Mouse (Mus musculus) ES-E14 (cell line): Measurements from ENCODE around the gene Pdcd4. TPM values are rescaled to one million over a fixed set of nuclear protein-coding genes. Genes with fewer than 3 reads are reported as not detected.

Experiments used
- DNase-seq: peaks from one replicate; pipeline ENCODE4 v3.0.0-alpha.2; 2013; ENCODE audit warnings: low read depth, low spot score
- H3K27ac ChIP-seq: 2 replicates; pipeline ENCODE4 v1.5.1; 2012; ENCODE audit warnings: low read depth, mild to moderate bottlenecking, low read length, moderate library complexity, mixed read lengths; ENCODE audit not compliant: poor library complexity, insufficient read depth, severe bottlenecking
- H3K36me3 ChIP-seq: 2 replicates; pipeline ENCODE4 v1.6.1; 2012; ENCODE audit warnings: mild to moderate bottlenecking, low read length, moderate library complexity, mixed read lengths; ENCODE audit not compliant: control insufficient read depth, poor library complexity, insufficient read depth, severe bottlenecking
- H3K4me1 ChIP-seq, 2 experiments: fragments of 150-350 bp in 1 of 2; sonication (generic) in 1 of 2; 2 replicates each; pipeline ENCODE4 v1.6.1; 2012; ENCODE audit warnings: low read length in 2 of 2, mild to moderate bottlenecking in 1 of 2, mixed read lengths in 1 of 2; ENCODE audit not compliant: control insufficient read depth in 2 of 2, insufficient read depth in 2 of 2, poor library complexity in 1 of 2
- H3K4me3 ChIP-seq, 2 experiments: fragments of 150-350 bp in 1 of 2; sonication (generic) in 1 of 2; 2 replicates each; pipeline ENCODE4 v1.5.1; 2012; ENCODE audit warnings: low read length in 2 of 2, low read depth in 1 of 2, mild to moderate bottlenecking in 1 of 2, mixed read lengths in 1 of 2; ENCODE audit not compliant: insufficient read depth in 1 of 2, poor library complexity in 1 of 2, severe bottlenecking in 1 of 2
- H3K9ac ChIP-seq: 2 replicates; pipeline ENCODE4 v1.6.1; 2012; ENCODE audit warnings: low read depth, mild to moderate bottlenecking, low read length, mixed read lengths; ENCODE audit not compliant: poor library complexity, insufficient read depth, severe bottlenecking
- H3K9me3 ChIP-seq: fragments of 150-350 bp; sonication (generic); 2 replicates; pipeline ENCODE4 v1.6.1; 2012; ENCODE audit warnings: low read depth, mild to moderate bottlenecking, low read length; ENCODE audit not compliant: control insufficient read depth, insufficient read depth
- CHD2 ChIP-seq: IDR thresholded peaks from 2 replicates; pipeline ENCODE4 v1.6.1; 2014; ENCODE audit warnings: mild to moderate bottlenecking, low read depth, low read length, inconsistent platforms
- HCFC1 ChIP-seq: IDR thresholded peaks from 2 replicates; pipeline ENCODE4 v1.6.1; 2012; ENCODE audit warnings: low read length, inconsistent platforms, borderline replicate concordance; ENCODE audit not compliant: insufficient read depth
- MAFK ChIP-seq: IDR thresholded peaks from 2 replicates; pipeline ENCODE4 v1.6.1; 2014; ENCODE audit warnings: mild to moderate bottlenecking, low read depth, low read length, inconsistent platforms; ENCODE audit not compliant: insufficient read depth
- ZC3H11A ChIP-seq: IDR thresholded peaks from 2 replicates; pipeline ENCODE4 v1.6.1; 2012; ENCODE audit warnings: low read depth, mild to moderate bottlenecking, inconsistent platforms, low read length, borderline replicate concordance
- ZNF384 ChIP-seq: IDR thresholded peaks from 2 replicates; pipeline ENCODE4 v1.6.1; 2012; ENCODE audit warnings: low read depth, low read length, inconsistent platforms
- in situ Hi-C, 2 experiments: fragments of 600-800 bp; cut with MboI; formaldehyde crosslinking; loops; one replicate each; pipeline ENCODE4 v1.15.1; 2025; ENCODE audit warnings: low sequenced_read_pairs in 2 of 2, inconsistent platforms in 1 of 2; ENCODE audit not compliant: unreplicated experiment in 2 of 2
- total RNA-seq: library from RNA; depleted of rRNA; stranded (reverse); fragments of 300-350 nt; gene quantifications from 2 replicates; pipeline ENCODE4 v1.2.3, GENCODE M21; 2012

Gene Pdcd4
- total RNA-seq, 1 experiment: 13.4 TPM

DNA sequence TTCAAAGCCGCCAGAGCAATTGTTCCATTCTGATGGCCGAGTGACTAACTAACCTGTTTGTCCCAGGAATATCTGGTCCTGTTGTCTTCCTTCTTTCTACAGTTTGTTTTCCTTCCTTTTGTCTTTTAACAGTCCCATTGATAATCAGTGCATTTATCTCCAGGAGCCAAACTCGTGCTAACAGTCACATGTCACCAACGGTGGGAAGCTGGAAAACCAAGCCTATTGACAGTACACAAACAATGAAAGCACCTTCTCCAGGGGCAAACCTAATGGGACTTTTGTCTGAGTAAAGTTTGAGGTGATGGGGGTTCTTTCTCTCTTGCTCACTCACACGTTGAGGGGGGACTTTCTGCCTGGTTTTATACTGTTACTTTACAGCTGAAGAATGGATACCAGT is 1.8 kb upstream of the Pdcd4 start:
- Histone ChIP-seq H3K4me3 (no peak overlapping the region), H3K9ac (no peak overlapping the region), H3K27ac (no peak overlapping the region), H3K36me3 (no peaks in the 10 kb centered on the region), H3K4me1 (peaks cover 0 to 4% of the 10 kb centered on the region in 2 experiments; a peak in 1 of 4 replicates), H3K9me3 (no peaks in the 10 kb centered on the region)
- no peak for TF ChIP-seq MAFK
- TF ChIP-seq CHD2: no peak
- no peak for TF ChIP-seq HCFC1
- TF ChIP-seq ZNF384: no peak
- no peak for TF ChIP-seq ZC3H11A
- in situ Hi-C loops: no loop called here
- no peak for DNase-seq

DNA sequence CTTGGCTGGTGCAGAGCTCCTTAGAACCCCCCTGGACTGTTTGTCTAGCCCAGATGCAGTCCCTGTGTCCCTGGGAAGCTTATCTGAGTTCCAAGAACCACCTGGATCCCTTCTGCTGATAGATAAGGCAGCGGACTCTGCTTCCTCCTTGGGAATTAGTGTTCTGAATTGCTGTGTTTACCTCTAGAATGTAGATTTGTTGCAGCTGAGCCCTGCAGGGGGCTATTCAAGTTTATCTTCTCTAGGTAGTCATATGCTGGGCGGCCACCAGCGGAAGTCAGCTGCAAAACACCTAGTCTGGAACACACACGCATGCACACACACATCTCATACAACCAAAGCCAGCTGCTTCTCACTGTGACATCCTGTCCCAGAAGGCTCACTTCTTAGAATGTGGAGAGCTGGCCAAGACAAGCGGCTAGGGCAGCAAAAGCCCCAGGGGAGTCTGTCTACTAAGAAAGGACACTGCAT is 1.2 kb upstream of the Pdcd4 start:
- no peak overlapping the region for H3K4me3 ChIP-seq
- no peaks in the 10 kb centered on the region for H3K9me3 ChIP-seq
- no peak for DNase-seq
- in situ Hi-C loops: no loop called here
- no peaks in the 10 kb centered on the region for H3K36me3 ChIP-seq
- peaks cover 0 to 4% of the 10 kb centered on the region in 2 experiments; a peak in 1 of 4 replicates for H3K4me1 ChIP-seq
- H3K9ac ChIP-seq: no peak overlapping the region
- no peak for TF ChIP-seq MAFK
- no peak for TF ChIP-seq HCFC1
- no peak for TF ChIP-seq CHD2
- H3K27ac ChIP-seq: no peak overlapping the region

DNA sequence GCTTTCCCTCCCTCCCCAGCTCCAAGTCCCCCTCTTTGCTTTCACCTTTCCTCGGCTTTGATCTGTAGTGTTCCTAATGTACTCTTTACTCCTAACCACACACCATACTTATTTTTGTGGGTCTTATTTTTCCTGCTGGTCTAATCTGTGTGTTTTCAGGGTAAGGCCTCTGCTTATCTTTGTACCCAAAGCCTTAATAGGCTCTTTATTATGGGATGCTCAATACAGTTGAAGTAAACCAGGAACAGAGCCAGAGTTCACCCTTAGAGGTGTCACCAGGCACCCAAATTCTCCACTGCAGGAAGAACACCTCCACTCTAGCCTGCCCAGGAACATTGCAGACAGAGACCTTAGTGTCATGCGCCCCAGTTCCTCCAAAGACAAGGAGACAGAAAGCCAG is 462 bp upstream of the Pdcd4 start:
- no peak overlapping the region for H3K4me3 ChIP-seq
- no peak overlapping the region for H3K9ac ChIP-seq
- TF ChIP-seq ZNF384 (no peak), ZC3H11A (no peak), MAFK (no peak), HCFC1 (no peak), CHD2 (no peak)
- peaks cover 0 to 4% of the 10 kb centered on the region in 2 experiments; a peak in 1 of 4 replicates for H3K4me1 ChIP-seq
- H3K36me3 ChIP-seq: no peaks in the 10 kb centered on the region
- H3K27ac ChIP-seq: no peak overlapping the region
- DNase-seq: no peak
- H3K9me3 ChIP-seq: no peaks in the 10 kb centered on the region
- in situ Hi-C loops: no loop called here

DNA sequence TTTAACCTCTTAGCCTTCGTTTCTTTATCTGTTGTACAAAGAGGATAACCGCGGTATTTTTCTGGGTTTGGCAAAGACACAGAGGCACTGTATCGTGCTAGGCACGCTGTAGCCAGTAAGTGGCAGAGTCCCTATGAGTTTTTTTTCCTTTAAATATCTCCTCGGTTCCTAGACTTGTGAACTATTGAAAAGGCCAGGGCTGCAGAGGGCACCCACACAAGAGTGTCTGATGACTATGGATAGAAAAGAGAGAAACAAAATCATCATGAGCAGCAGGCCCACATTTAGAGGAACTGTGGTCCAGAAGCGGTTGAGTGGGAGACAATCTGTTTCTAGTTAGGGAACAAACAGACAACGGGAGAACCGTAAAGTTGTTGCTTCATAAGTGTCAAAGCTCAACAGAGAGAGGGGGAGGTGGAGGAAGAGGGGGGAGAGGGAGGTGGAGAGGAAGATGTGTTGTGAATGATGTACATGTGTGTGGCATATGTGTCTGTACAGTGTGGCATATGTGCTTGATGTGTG is 868 bp downstream of the Pdcd4 start:
- H3K9ac ChIP-seq: no peak overlapping the region
- no peak overlapping the region for H3K4me3 ChIP-seq
- DNase-seq: no peak
- in situ Hi-C loops: no loop called here
- H3K27ac ChIP-seq: no peak overlapping the region
- H3K36me3 ChIP-seq: no peaks in the 10 kb centered on the region
- no peaks in the 10 kb centered on the region for H3K9me3 ChIP-seq
- H3K4me1 ChIP-seq: peaks cover 0 to 4% of the 10 kb centered on the region in 2 experiments; a peak in 1 of 4 replicates
- TF ChIP-seq ZC3H11A: no peak
- TF ChIP-seq MAFK: no peak
- TF ChIP-seq ZNF384: no peak
- TF ChIP-seq CHD2: no peak
- no peak for TF ChIP-seq HCFC1

- Histone ChIP-seq H3K27ac (no peak overlapping the region), H3K9ac (no peak overlapping the region), H3K4me3 (no peak overlapping the region), H3K9me3 (no peaks in the 10 kb centered on the region), H3K36me3 (no peaks in the 10 kb centered on the region), H3K4me1 (peaks cover 0 to 4% of the 10 kb centered on the region in 2 experiments; a peak in 1 of 4 replicates)
- TF ChIP-seq ZC3H11A (no peak), ZNF384 (no peak), HCFC1 (no peak), CHD2 (no peak), MAFK (no peak)
- in situ Hi-C loops: no loop called here
- DNase-seq: no peak
Measured at GRCm38 (mm10) chr19:53893711-53894171, 1.7 kb downstream of the Pdcd4 start.
